Mouse (Mus musculus) ES-Bruce4 (cell line): ENCODE results near the gene Tvp23b.

Source experiments
- CTCF ChIP-seq: IDR thresholded peaks from one replicate; pipeline ENCODE4 v1.8.1; 2011; ENCODE audit warnings: low read depth, low read length
- EP300 ChIP-seq: IDR thresholded peaks from 2 replicates; pipeline ENCODE4 v1.6.1; 2011; ENCODE audit warnings: low read depth, low read length; ENCODE audit not compliant: insufficient read depth
- POLR2A ChIP-seq: IDR thresholded peaks from one replicate; pipeline ENCODE4 v1.8.1; 2011; ENCODE audit warnings: low read length; ENCODE audit not compliant: insufficient read depth

DNA sequence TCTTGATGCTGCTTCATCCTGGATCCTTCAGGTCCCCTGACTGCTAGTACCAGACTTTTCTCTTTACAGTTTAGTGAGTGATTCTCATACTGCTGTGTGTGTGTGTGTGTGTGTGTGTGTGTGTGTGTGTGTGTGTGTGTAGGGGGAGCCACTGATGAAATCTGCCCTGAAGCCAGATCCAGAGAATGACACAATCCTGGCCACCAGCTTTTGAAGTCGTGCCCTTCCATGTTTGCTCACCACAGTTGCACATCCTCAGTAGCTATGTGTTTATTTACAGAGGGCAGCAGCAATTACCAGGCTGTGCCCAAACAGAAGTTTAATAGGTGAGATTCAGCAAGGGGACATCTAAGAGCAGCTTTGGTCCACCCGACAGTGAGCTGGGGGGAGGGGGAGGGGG is 37.5 kb downstream of the Tvp23b start:
- TF ChIP-seq POLR2A = no peak
- no peak for TF ChIP-seq CTCF
- TF ChIP-seq EP300 = no peak
